Mouse (Mus musculus) G1E (cell line): ENCODE results near the gene Ralgapa2. TPM values are rescaled to one million over a fixed set of nuclear protein-coding genes. Genes with fewer than 3 reads are reported as not detected.

Source experiments
- ATAC-seq: 2 replicates; pipeline ENCODE4 v1.8.0; 2016; ENCODE audit warnings: mild to moderate bottlenecking; ENCODE audit not compliant: insufficient number of reproducible peaks, poor library complexity, low FRiP score, severe bottlenecking; ENCODE audit errors: extremely low read depth
- DNase-seq: peaks from one replicate; pipeline ENCODE4 v3.0.0; 2012; ENCODE audit warnings: low spot score
- H3K27me3 ChIP-seq: 2 replicates; pipeline ENCODE4 v1.6.1; 2012; ENCODE audit warnings: mild to moderate bottlenecking, low read length, inconsistent platforms; ENCODE audit not compliant: insufficient read depth
- H3K36me3 ChIP-seq: replicated peaks from 2 replicates; pipeline ENCODE3; 2012; ENCODE audit warnings: mild to moderate bottlenecking, inconsistent platforms
- H3K4me1 ChIP-seq: 2 replicates; pipeline ENCODE4 v1.6.1; 2012; ENCODE audit warnings: low read depth, low read length, inconsistent platforms, mixed read lengths; ENCODE audit not compliant: insufficient read depth
- H3K4me3 ChIP-seq: 2 replicates; pipeline ENCODE4 v1.5.1; 2012; ENCODE audit warnings: low read depth, mild to moderate bottlenecking, inconsistent platforms, low read length, moderate library complexity, mixed read lengths
- H3K9me3 ChIP-seq: replicated peaks from 2 replicates; pipeline ENCODE4 v1.6.1; 2012; ENCODE audit warnings: inconsistent platforms
- CTCF ChIP-seq: IDR thresholded peaks from 2 replicates; pipeline ENCODE4 v1.5.1; 2012; ENCODE audit warnings: low read depth, low read length, inconsistent platforms, mixed read lengths
- GATA1 ChIP-seq: IDR thresholded peaks from 2 replicates; pipeline ENCODE4 v1.6.1; 2012; ENCODE audit warnings: borderline replicate concordance, low read length, inconsistent platforms, mixed read lengths
- GATA2 ChIP-seq: IDR thresholded peaks from 2 replicates; pipeline ENCODE4 v1.6.1; 2012; ENCODE audit warnings: low read depth, low read length, inconsistent platforms, borderline replicate concordance
- POLR2AphosphoS5 ChIP-seq: IDR thresholded peaks from 2 replicates; pipeline ENCODE4 v1.6.1; 2012; ENCODE audit warnings: low read depth, low read length, inconsistent platforms; ENCODE audit not compliant: insufficient replicate concordance
- TAL1 ChIP-seq: conservative IDR thresholded peaks from 2 replicates; pipeline ENCODE4 v1.6.1; 2012; ENCODE audit warnings: low read depth, low read length, inconsistent platforms, mixed read lengths
- polyA plus RNA-seq: library from polyadenylated mRNA; stranded (reverse); fragments of >175 nt; gene quantifications from 2 replicates; pipeline ENCODE4 v1.2.3, GENCODE M21; 2012
- total RNA-seq, 2 experiments: library from RNA; stranded (forward) in 1 of 2; stranded (reverse) in 1 of 2; fragments of 200-1000 nt in 1 of 2; fragments of >200 nt in 1 of 2; fragmentation: Nextera tagmentation in 1 of 2; gene quantifications; 2 replicates each; pipeline ENCODE4 v1.2.3; 2014 to 2017

Ralgapa2 gene
- total RNA-seq (2014; fragmentation: Nextera tagmentation) (25.2 and 48.2 TPM in 2 replicates), total RNA-seq (2017) (16.2 and 18.8 TPM in 2 replicates), polyA plus RNA-seq (7.0 and 8.2 TPM in 2 replicates)

- H3K4me3 ChIP-seq = peak within 1 kb of the TSS; percentile 96
- H3K9me3 ChIP-seq = no peaks in the 10 kb centered on the region
- no peaks in the 10 kb centered on the region; the same call in 1 of the 2 replicates for H3K27me3 ChIP-seq
- TF ChIP-seq GATA2 = no peak
- TF ChIP-seq TAL1 = no peak
- no peak for TF ChIP-seq GATA1
- TF ChIP-seq CTCF = no peak
- TF ChIP-seq POLR2AphosphoS5 = no peak
- ATAC-seq (peak; percentile 98), DNase-seq (peak; percentile 88)
- peaks cover 20% of the 10 kb centered on the region for H3K4me1 ChIP-seq
- H3K36me3 ChIP-seq = peaks cover 3% of the 10 kb centered on the region
Measured at GRCm38 (mm10) chr2:146511911-146512580, at the start of gene Ralgapa2. Gene Ralgapa2 (minus strand): TSS chr2:146512344.

DNA sequence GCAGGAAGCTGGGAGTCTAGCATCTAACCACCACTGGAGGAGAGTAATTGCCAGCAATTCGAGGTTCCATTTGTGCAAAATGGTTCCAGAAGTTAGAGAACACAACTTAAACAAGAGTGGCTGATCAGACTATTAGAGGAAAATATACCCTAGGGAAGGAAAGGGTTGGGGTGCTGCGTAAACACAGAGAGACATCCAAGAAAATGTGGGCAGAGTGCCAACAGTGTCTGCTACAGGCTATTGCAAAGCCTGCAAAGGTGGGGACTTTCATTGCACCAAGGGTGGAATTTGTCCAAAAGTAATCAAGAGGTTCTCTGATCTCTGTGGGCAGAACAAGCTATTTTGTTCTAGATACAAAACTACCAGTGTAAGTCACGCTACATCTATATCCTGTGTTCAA is 49.4 kb upstream of the Ralgapa2 start:
- TF ChIP-seq GATA2 = no peak
- no peaks in the 10 kb centered on the region for H3K9me3 ChIP-seq
- no peaks in the 10 kb centered on the region for H3K36me3 ChIP-seq
- no peaks in the 10 kb centered on the region for H3K27me3 ChIP-seq
- no peak overlapping the region for H3K4me3 ChIP-seq
- DNase-seq (no peak), ATAC-seq (no peak)
- no peaks in the 10 kb centered on the region for H3K4me1 ChIP-seq

- DNase-seq (no peak), ATAC-seq (no peak)
- no peaks in the 10 kb centered on the region for H3K36me3 ChIP-seq
- no peaks in the 10 kb centered on the region for H3K9me3 ChIP-seq
- H3K4me3 ChIP-seq = no peak overlapping the region
- H3K27me3 ChIP-seq = no peaks in the 10 kb centered on the region
- no peak for TF ChIP-seq TAL1
- TF ChIP-seq POLR2AphosphoS5 = no peak
- TF ChIP-seq GATA1 = no peak
- no peak for TF ChIP-seq CTCF
- no peak for TF ChIP-seq GATA2
- H3K4me1 ChIP-seq = no peaks in the 10 kb centered on the region
Measured at GRCm38 (mm10) chr2:146560633-146561043, 48.5 kb upstream of the Ralgapa2 start.

DNA sequence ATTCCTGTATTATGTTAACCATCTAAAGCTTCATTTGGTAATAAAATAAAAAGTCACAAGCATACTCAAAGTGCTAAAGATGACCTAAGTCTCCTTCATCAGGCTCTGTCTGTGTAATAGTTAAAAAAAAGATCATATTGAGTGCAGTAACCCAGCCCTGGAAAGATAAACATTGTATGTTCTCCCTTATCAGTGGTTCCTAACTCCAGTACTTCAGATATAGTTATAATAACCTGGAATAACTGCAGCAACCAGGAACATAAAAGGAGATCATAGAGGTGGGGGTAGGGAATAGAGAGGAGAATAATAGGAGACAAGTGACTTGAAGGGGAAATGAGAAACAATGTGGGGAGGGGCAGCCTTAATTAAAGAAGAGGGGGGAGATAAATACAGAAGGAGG is 44.0 kb upstream of the Ralgapa2 start:
- no peak overlapping the region for H3K4me3 ChIP-seq
- no peaks in the 10 kb centered on the region for H3K9me3 ChIP-seq
- DNase-seq = no peak
- TF ChIP-seq TAL1 (no peak), CTCF (no peak), GATA2 (no peak), POLR2AphosphoS5 (no peak), GATA1 (no peak)
- no peaks in the 10 kb centered on the region for H3K27me3 ChIP-seq
- no peaks in the 10 kb centered on the region for H3K36me3 ChIP-seq
- no peak for ATAC-seq
- no peaks in the 10 kb centered on the region for H3K4me1 ChIP-seq

DNA sequence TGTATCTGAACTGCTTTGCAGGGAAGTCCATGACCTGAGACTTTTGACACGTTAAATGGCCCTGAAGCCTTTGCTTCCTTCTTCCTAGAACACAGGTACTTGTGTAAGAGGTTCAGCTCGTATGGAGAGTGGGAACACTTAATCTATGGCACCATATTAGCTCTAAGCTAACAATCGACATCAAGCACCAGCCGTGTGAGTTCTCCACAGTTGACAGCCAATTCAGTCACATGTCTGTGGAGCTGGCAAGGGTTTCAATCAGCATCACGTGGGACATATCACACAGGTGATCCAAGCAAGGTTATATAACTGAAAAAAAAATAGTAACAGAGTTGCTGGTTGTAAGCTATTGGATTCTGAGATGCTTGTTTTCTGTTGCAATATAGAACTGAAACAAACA is 43.2 kb upstream of the Ralgapa2 start:
- Histone ChIP-seq H3K36me3 (no peaks in the 10 kb centered on the region), H3K4me1 (no peaks in the 10 kb centered on the region), H3K4me3 (no peak overlapping the region), H3K27me3 (no peaks in the 10 kb centered on the region), H3K9me3 (no peaks in the 10 kb centered on the region)
- no peak for TF ChIP-seq CTCF
- TF ChIP-seq GATA2 = no peak
- TF ChIP-seq TAL1 = no peak
- TF ChIP-seq GATA1 = no peak
- TF ChIP-seq POLR2AphosphoS5 = no peak
- DNase-seq = no peak
- no peak for ATAC-seq

DNA sequence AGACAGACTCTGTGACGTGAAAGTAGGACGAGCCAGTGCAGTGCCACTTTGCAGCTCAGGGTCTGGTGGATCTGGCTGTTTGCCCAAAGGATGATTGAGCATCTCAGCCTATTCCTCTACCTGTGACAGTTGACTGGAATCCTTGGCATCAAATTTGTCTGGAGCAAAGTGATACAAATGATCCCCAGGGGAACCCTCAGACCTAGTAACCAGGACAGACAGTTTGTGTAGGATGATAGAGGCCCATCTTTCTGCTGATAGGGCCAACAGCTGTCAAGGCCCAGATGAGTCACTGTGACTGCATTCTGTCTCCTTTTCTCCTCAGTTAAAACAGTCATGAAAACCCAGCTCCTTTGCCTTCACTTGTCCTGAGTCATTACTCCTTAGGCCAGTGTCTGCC is 41.6 kb upstream of the Ralgapa2 start:
- H3K36me3 ChIP-seq = no peaks in the 10 kb centered on the region
- no peaks in the 10 kb centered on the region for H3K27me3 ChIP-seq
- ATAC-seq (no peak), DNase-seq (no peak)
- no peaks in the 10 kb centered on the region for H3K4me1 ChIP-seq
- no peaks in the 10 kb centered on the region for H3K9me3 ChIP-seq
- no peak overlapping the region for H3K4me3 ChIP-seq
- TF ChIP-seq TAL1 (no peak), CTCF (no peak), GATA1 (no peak), GATA2 (no peak), POLR2AphosphoS5 (no peak)

GRCm38 (mm10) chr2:146551818-146552217 is 39.7 kb upstream of the Ralgapa2 start:
- ATAC-seq = no peak
- no peaks in the 10 kb centered on the region for H3K36me3 ChIP-seq
- no peak for TF ChIP-seq GATA2
- no peak for TF ChIP-seq POLR2AphosphoS5
- TF ChIP-seq CTCF = no peak
- no peak for TF ChIP-seq GATA1
- TF ChIP-seq TAL1 = no peak
- H3K4me1 ChIP-seq = no peaks in the 10 kb centered on the region
- H3K27me3 ChIP-seq = no peaks in the 10 kb centered on the region
- no peaks in the 10 kb centered on the region for H3K9me3 ChIP-seq
- no peak overlapping the region for H3K4me3 ChIP-seq
- no peak for DNase-seq
